Mouse (Mus musculus) forebrain, embryonic 14.5 days (tissue): ENCODE measurements around the gene Apobec3. TPM values are rescaled to one million over a fixed set of nuclear protein-coding genes. Genes with fewer than 3 reads are reported as not detected.
A peak's percentile ranks its signal among the peaks of the same experiment; 100 is the strongest.

Experiments used
- ATAC-seq: fragments of 200-750 bp; cut with Nextera tagmentation; 2 replicates; pipeline ENCODE4 v1.8.0; 2017; ENCODE audit warnings: mild to moderate bottlenecking, moderate library complexity
- DNase-seq: peaks from one replicate; pipeline ENCODE4 v3.0.0-alpha.2; 2015; ENCODE audit warnings: low spot score
- H3K27ac ChIP-seq: fragments of 300-500 bp; sonication (generic); 2 replicates; pipeline ENCODE4 v1.5.1; 2014; ENCODE audit warnings: low read depth, mild to moderate bottlenecking, control low read depth, low read length, moderate library complexity
- H3K27me3 ChIP-seq: fragments of 300-500 bp; sonication (generic); replicated peaks from 2 replicates; pipeline ENCODE4 v1.6.1; 2014; ENCODE audit warnings: low read length, control low read depth, mixed read lengths; ENCODE audit not compliant: control insufficient read depth, insufficient read depth
- H3K36me3 ChIP-seq: fragments of 300-500 bp; sonication (generic); 2 replicates; pipeline ENCODE4 v1.6.1; 2014; ENCODE audit warnings: low read length, control low read depth; ENCODE audit not compliant: control insufficient read depth, insufficient read depth
- H3K4me1 ChIP-seq: fragments of 300-500 bp; sonication (generic); 2 replicates; pipeline ENCODE4 v1.6.1; 2014; ENCODE audit warnings: antibody characterized with exemption, low read length, control low read depth; ENCODE audit not compliant: control insufficient read depth, insufficient read depth
- H3K4me2 ChIP-seq: fragments of 300-500 bp; sonication (generic); 2 replicates; pipeline ENCODE4 v1.6.1; 2014; ENCODE audit warnings: mild to moderate bottlenecking, control low read depth, low read length
- H3K4me3 ChIP-seq: fragments of 300-500 bp; sonication (generic); 2 replicates; pipeline ENCODE4 v1.5.1; 2014; ENCODE audit warnings: low read depth, low read length, control low read depth
- H3K9ac ChIP-seq: fragments of 300-500 bp; sonication (generic); 2 replicates; pipeline ENCODE4 v1.6.1; 2014; ENCODE audit warnings: mild to moderate bottlenecking, low read length, control low read depth, moderate library complexity
- H3K9me3 ChIP-seq: fragments of 300-500 bp; sonication (generic); replicated peaks from 2 replicates; pipeline ENCODE4 v1.6.1; 2016; ENCODE audit warnings: low read length, control low read depth, mixed read lengths; ENCODE audit not compliant: control insufficient read depth
- WGBS: fragments of 180-500 bp; shearing (Covaris S2); extraction: QIAGEN DNeasy Blood & Tissue Kit; methylation state at CpG from one replicate; pipeline ENCODE4 v1.1.7; 2014; 5-methylcytosine and 5-hydroxymethylcytosine counted together
- polyA plus RNA-seq: library from polyadenylated mRNA; unstranded; fragments of >200 nt; fragmentation: Nextera tagmentation; extraction: Ambion mirVana; gene quantifications from 2 replicates; pipeline ENCODE4 v1.2.1, GENCODE M21; 2014

Gene Apobec3
- polyA plus RNA-seq, 1 experiment from 2014 or later = 5.6 TPM

GRCm38 (mm10) chr15:79913761-79914346 lies 22.4 kb downstream of the Apobec3 start:
- H3K4me2 ChIP-seq = no peak overlapping the region
- H3K4me1 ChIP-seq = no peaks in the 10 kb centered on the region
- no peak overlapping the region for H3K4me3 ChIP-seq
- no peak overlapping the region for H3K27ac ChIP-seq
- H3K9me3 ChIP-seq = no peaks in the 10 kb centered on the region
- DNase-seq (no peak), ATAC-seq (no peak)
- no peaks in the 10 kb centered on the region for H3K27me3 ChIP-seq
- no peaks in the 10 kb centered on the region for H3K36me3 ChIP-seq
- no peak overlapping the region for H3K9ac ChIP-seq
- WGBS = 92% methylated on average over 6 of the region's 6 CpGs

GRCm38 (mm10) chr15:79914357-79914756 lies 22.9 kb downstream of the Apobec3 start:
- DNase-seq (peak; percentile 25), ATAC-seq (no peak)
- Histone ChIP-seq H3K27ac (no peak overlapping the region), H3K9me3 (no peaks in the 10 kb centered on the region), H3K9ac (no peak overlapping the region), H3K4me2 (no peak overlapping the region), H3K36me3 (no peaks in the 10 kb centered on the region), H3K27me3 (no peaks in the 10 kb centered on the region), H3K4me3 (no peak overlapping the region), H3K4me1 (no peaks in the 10 kb centered on the region)
- 77% methylated on average over 3 of the region's 3 CpGs for WGBS

DNA sequence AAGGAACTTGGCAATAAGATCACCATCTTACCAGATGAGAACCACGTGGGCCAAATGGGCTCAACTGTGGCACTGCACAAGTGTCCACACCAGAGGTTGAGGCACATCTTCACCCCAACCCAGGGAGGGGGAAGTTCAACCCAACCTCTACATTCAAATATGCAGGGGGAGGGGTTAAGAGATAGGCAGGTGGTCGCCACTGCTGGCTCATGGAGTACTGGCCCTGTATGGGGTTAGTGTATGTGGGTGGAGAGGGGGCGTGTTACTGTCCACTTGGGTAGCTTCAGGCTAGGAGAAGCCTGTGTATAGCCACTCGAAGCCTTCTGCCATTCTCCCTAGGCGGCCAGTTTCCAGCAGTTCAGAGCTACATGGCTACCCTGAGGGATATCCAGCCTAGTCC lies 24.7 kb downstream of the Apobec3 start:
- H3K27me3 ChIP-seq = no peaks in the 10 kb centered on the region
- no peaks in the 10 kb centered on the region for H3K4me1 ChIP-seq
- no peaks in the 10 kb centered on the region for H3K9me3 ChIP-seq
- no peak overlapping the region for H3K4me3 ChIP-seq
- ATAC-seq = no peak
- WGBS = 77% methylated on average over 5 of the region's 5 CpGs
- no peak for DNase-seq
- no peak overlapping the region for H3K4me2 ChIP-seq
- H3K9ac ChIP-seq = no peak overlapping the region
- no peaks in the 10 kb centered on the region for H3K36me3 ChIP-seq
- no peak overlapping the region for H3K27ac ChIP-seq

GRCm38 (mm10) chr15:79917111-79917720 lies 25.8 kb downstream of the Apobec3 start:
- DNase-seq (no peak), ATAC-seq (no peak)
- H3K4me1 ChIP-seq = no peaks in the 10 kb centered on the region
- no peak overlapping the region for H3K4me2 ChIP-seq
- 96% methylated on average over 14 of the region's 14 CpGs for WGBS
- 0 out of 2 replicates have a peak, but pooled peaks cover under 1% of the 10 kb centered on the region for H3K36me3 ChIP-seq
- no peak overlapping the region for H3K4me3 ChIP-seq
- no peak overlapping the region for H3K9ac ChIP-seq
- no peaks in the 10 kb centered on the region for H3K27me3 ChIP-seq
- H3K27ac ChIP-seq = no peak overlapping the region
- H3K9me3 ChIP-seq = no peaks in the 10 kb centered on the region

DNA sequence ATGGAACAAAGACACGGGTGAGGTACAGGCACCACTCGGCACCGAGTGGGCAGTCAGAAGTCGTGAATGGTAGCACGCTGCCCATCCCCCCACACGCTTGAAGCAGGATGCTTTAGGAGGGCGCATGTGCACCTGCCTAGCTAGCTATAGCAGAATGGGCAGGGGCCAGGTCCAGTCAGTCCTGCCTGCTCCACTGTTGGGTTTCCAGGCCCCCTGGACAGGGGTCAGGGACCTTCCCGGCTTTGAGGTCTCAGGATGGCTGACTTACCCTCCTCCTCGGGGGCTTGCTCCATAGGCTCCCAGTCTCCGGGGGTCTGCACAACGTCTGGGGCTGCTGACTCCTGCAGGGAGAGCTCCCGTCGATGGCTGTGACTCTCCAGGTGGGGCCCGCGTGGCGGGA lies 27.0 kb downstream of the Apobec3 start:
- WGBS = 92% methylated on average over 16 of the region's 16 CpGs

DNA sequence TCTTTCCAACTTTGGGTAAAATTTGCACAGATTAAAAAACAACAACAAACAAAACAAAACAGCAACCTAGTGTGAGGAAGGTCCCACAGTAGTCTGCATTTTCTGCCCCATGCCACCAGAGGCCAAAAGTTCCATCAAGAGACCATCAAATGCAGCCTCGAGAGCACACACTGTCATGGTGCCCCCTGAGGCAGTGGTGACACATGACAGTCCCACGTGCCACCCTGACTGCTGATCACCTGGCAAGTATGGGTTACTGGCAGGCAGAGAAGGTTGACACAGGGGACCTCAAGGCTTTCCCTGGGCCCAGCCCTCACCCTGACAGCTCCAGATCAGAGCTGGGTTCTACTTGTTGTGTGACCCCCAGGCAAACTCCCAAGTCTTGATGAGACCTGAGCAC lies 28.3 kb downstream of the Apobec3 start:
- no peak for ATAC-seq
- H3K4me1 ChIP-seq = no peaks in the 10 kb centered on the region
- H3K27ac ChIP-seq = no peak overlapping the region
- WGBS = 40% methylated on average over 2 of the region's 2 CpGs
- H3K36me3 ChIP-seq = 0 out of 2 replicates have a peak, but pooled peaks cover 2% of the 10 kb centered on the region
- no peak overlapping the region for H3K9ac ChIP-seq
- no peak for DNase-seq
- H3K27me3 ChIP-seq = no peaks in the 10 kb centered on the region
- no peak overlapping the region for H3K4me2 ChIP-seq
- H3K4me3 ChIP-seq = no peak overlapping the region
- no peaks in the 10 kb centered on the region for H3K9me3 ChIP-seq

More for the DNA sequence above, 27.0 kb downstream of the Apobec3 start:
- Histone ChIP-seq H3K9ac (no peak overlapping the region), H3K27ac (no peak overlapping the region), H3K4me2 (no peak overlapping the region), H3K4me1 (no peaks in the 10 kb centered on the region), H3K9me3 (no peaks in the 10 kb centered on the region), H3K36me3 (0 out of 2 replicates have a peak, but pooled peaks cover 2% of the 10 kb centered on the region), H3K27me3 (no peaks in the 10 kb centered on the region), H3K4me3 (no peak overlapping the region)
- DNase-seq (no peak), ATAC-seq (no peak)

DNA sequence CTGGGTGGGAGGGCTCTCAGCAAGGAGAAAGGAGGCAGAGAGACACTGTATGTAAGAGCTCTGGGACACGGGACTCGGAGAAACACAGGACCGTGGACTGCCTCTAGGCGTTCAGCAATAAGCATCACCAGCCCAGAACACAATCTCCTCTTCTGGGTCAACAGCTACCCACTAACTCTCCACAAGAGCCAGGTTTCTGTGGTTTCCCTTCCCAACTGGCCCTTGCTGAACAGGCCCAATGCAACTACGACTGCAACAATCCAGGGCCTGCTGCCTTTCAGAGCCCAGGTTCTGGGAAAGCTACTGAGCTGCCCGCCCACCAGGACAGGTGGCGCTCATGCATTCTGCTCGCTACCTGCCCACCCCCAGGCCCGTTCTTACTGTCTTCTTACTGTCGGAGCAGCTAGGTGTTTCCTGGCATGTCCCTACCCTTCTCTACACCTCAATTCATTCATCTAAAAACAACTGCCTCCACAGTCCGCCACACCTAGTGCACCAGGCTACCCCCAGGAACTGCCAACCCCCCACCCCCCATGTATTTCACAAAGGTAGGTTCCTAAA lies 35.5 kb downstream of the Apobec3 start:
- H3K4me3 ChIP-seq = peak overlapping the region; percentile 45; the same call in 1 of the 2 replicates
- ATAC-seq (0 out of 2 replicates have a peak, but pooled peaks have one; percentile 4), DNase-seq (no peak)
- WGBS = 78% methylated on average over 11 of the region's 11 CpGs
- peak overlapping the region; percentile 70 for H3K4me2 ChIP-seq
- H3K27me3 ChIP-seq = no peaks in the 10 kb centered on the region
- 0 out of 2 replicates have a peak overlapping the region, but pooled peaks have one; percentile 23 for H3K27ac ChIP-seq
- 0 out of 2 replicates have a peak, but pooled peaks cover 2% of the 10 kb centered on the region for H3K36me3 ChIP-seq
- peaks cover 5% of the 10 kb centered on the region; the same call in 1 of the 2 replicates for H3K4me1 ChIP-seq
- H3K9ac ChIP-seq = peak overlapping the region; percentile 69
- H3K9me3 ChIP-seq = no peaks in the 10 kb centered on the region

- ATAC-seq (peak; percentile 90), DNase-seq (peak; percentile 92)
- Histone ChIP-seq H3K4me1 (peaks cover 8% of the 10 kb centered on the region; the same call in 1 of the 2 replicates), H3K27me3 (no peaks in the 10 kb centered on the region), H3K4me3 (peak overlapping the region; percentile 45), H3K27ac (peak overlapping the region; percentile 24; the same call in 1 of the 2 replicates), H3K4me2 (peak overlapping the region; percentile 70), H3K36me3 (no peaks in the 10 kb centered on the region), H3K9ac (peak overlapping the region; percentile 69), H3K9me3 (no peaks in the 10 kb centered on the region)
- under 1% methylated on average over 29 of the region's 29 CpGs for WGBS
These were observed 36.2 kb downstream of the Apobec3 start for GRCm38 (mm10) chr15:79927637-79928122.
